Mouse (Mus musculus) embryonic facial prominence, embryonic 10.5 days (tissue): ENCODE data around the gene Fscn1. TPM values are rescaled to one million over a fixed set of nuclear protein-coding genes. Genes with fewer than 3 reads are reported as not detected.

Experiments used
- DNase-seq: peaks from one replicate; pipeline ENCODE4 v3.0.0-alpha.2; 2017; ENCODE audit warnings: low spot score
- H3K27ac ChIP-seq: fragments of 300-500 bp; sonication (generic); replicated peaks from 2 replicates; pipeline ENCODE4 v1.5.1; 2016; ENCODE audit warnings: mild to moderate bottlenecking
- H3K27me3 ChIP-seq: fragments of 300-500 bp; sonication (generic); replicated peaks from 2 replicates; pipeline ENCODE4 v1.6.1; 2016; ENCODE audit warnings: low read depth, mild to moderate bottlenecking; ENCODE audit not compliant: poor library complexity, severe bottlenecking
- H3K36me3 ChIP-seq: fragments of 300-500 bp; sonication (generic); replicated peaks from 2 replicates; pipeline ENCODE4 v1.6.1; 2016; ENCODE audit warnings: mild to moderate bottlenecking, moderate library complexity
- H3K4me1 ChIP-seq: fragments of 300-500 bp; sonication (generic); 2 replicates; pipeline ENCODE4 v1.6.1; 2016
- H3K4me3 ChIP-seq: fragments of 300-500 bp; sonication (generic); 2 replicates; pipeline ENCODE4 v1.5.1; 2016; ENCODE audit warnings: mild to moderate bottlenecking, moderate library complexity
- H3K9me3 ChIP-seq: fragments of 300-500 bp; sonication (generic); 2 replicates; pipeline ENCODE4 v1.6.1; 2016; ENCODE audit warnings: mild to moderate bottlenecking
- WGBS: fragments of 180-500 bp; shearing (Covaris S2); methylation state at CpG from one replicate; pipeline ENCODE4 v1.1.7; 2016; 5-methylcytosine and 5-hydroxymethylcytosine counted together
- polyA plus RNA-seq: library from polyadenylated mRNA; unstranded; fragments of >200 nt; fragmentation: Nextera tagmentation; extraction: Ambion mirVana; gene quantifications from 2 replicates; pipeline ENCODE4 v1.2.1, GENCODE M21; 2016

Gene Fscn1
- polyA plus RNA-seq, 1 experiment from 2014 or later: 759 TPM

DNA sequence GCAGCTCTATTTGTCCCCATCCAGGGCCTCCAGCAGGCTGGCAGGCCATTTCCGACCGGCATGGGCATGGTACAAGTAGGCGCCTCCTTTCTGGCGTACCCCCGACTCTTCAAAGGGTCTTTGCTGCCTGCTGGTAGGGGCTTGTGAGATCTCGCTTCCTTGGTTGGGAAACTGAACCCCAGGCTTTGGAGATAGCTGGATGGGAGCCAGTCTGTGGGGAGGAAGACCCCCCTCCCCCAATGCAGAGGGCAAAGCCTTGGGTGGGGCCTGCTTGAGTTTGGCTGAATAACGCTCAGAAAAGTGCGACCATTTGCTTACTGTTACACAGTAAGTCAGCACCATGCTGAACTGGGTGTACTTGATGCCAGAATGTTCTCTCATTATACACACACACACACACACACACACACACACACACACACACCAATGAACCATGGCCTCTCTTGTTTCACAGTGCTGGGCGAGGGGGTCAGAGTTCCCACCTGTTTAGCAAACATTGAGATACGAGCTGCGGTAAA lies 2.4 kb downstream of the Fscn1 start:
- 2% methylated on average over 11 of the region's 11 CpGs for WGBS
- H3K27ac ChIP-seq: peak overlapping the region; percentile 99
- no peaks in the 10 kb centered on the region for H3K9me3 ChIP-seq
- H3K27me3 ChIP-seq: peaks cover 17% of the 10 kb centered on the region
- H3K4me3 ChIP-seq: peak overlapping the region; percentile 78
- peaks cover 56% of the 10 kb centered on the region for H3K36me3 ChIP-seq
- no peak for DNase-seq
- H3K4me1 ChIP-seq: peaks cover 52% of the 10 kb centered on the region

- H3K4me1 ChIP-seq: peaks cover 52% of the 10 kb centered on the region
- DNase-seq: peak; percentile 80
- 14% methylated on average over 13 of the region's 13 CpGs for WGBS
Observed at GRCm38 (mm10) chr5:142963003-142963704, 3.0 kb downstream of the Fscn1 start.

DNA sequence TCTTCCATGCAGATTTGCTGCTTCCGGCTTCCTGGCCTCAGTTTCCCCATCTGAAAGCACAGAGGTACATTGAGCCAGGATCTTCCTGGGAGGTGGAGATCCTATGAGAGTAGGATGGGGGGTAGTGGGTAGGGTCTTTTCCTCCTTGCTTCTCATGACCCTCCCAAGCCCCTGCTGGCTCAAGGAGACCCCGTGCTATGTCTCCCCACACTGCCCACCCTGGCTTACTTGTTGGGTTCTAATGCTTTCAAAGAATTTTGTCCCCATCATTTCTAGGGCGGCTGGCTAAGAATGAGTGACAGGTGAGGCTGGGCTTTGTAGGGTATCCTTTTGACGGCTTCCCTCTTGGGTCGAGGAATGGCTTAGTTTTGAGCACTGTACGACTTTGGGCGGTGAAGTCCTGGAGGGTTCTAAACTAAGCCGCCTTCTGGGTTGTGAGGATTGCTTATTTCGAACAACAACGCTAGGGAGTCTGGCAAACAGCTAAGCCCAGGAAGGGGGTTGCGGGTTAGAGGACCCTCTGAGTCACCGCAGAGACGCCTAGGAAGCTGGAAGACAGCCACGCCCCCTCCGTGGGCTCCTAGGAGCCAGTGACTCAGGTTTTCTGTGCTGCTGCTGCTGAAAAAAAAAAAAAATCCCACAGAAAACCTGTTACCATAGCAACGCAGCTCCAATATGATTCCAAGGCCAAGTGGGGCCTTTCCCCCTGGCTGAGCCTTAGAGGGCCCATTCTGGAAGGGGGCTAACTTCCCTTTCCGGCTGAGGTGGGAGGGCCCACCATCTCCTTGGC lies 3.8 kb downstream of the Fscn1 start:
- Histone ChIP-seq H3K9me3 (no peaks in the 10 kb centered on the region), H3K27me3 (peaks cover 6% of the 10 kb centered on the region; the same call in 1 of the 2 replicates), H3K4me1 (peaks cover 50% of the 10 kb centered on the region), H3K36me3 (peaks cover 70% of the 10 kb centered on the region), H3K27ac (peak overlapping the region; percentile 99), H3K4me3 (peak overlapping the region; percentile 78)
- 68% methylated on average over 17 of the region's 17 CpGs for WGBS
- DNase-seq: peak; percentile 40

More at GRCm38 (mm10) chr5:142963003-142963704, 3.0 kb downstream of the Fscn1 start:
- Histone ChIP-seq H3K9me3 (no peaks in the 10 kb centered on the region), H3K27me3 (peaks cover 13% of the 10 kb centered on the region), H3K36me3 (peaks cover 62% of the 10 kb centered on the region), H3K4me3 (peak overlapping the region; percentile 78), H3K27ac (peak overlapping the region; percentile 99)

DNA sequence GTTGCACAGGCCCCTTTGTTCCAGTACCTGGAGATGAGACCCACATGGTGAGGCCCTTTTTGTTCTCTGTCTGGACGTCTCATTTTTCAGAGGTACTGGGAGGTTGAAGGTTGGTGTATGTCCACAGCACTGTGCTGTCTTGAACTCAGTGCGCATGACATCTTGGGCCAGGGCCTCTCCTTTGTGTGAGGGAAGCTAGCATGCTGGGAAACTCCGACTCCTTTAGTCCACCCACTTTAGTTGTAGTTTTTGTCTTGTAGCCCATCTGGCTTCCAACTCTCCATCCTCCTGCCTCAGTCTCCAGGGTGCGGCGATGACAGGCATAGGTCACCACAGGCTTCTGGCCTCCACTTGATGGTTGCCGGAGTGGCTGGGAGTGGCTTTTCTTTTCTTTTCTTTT lies 4.5 kb downstream of the Fscn1 start:
- Histone ChIP-seq H3K4me3 (peak overlapping the region; percentile 78), H3K4me1 (peaks cover 43% of the 10 kb centered on the region), H3K36me3 (peaks cover 77% of the 10 kb centered on the region), H3K27ac (peak overlapping the region; percentile 99), H3K9me3 (peaks cover 5% of the 10 kb centered on the region; the same call in 1 of the 2 replicates), H3K27me3 (no peaks in the 10 kb centered on the region)
- WGBS: 84% methylated on average over 6 of the region's 6 CpGs
- no peak for DNase-seq

GRCm38 (mm10) chr5:142968411-142968810 lies 8.3 kb downstream of the Fscn1 start:
- 95% methylated on average over 14 of the region's 14 CpGs for WGBS
- Histone ChIP-seq H3K4me3 (no peak overlapping the region), H3K9me3 (peaks cover 14% of the 10 kb centered on the region), H3K27me3 (no peaks in the 10 kb centered on the region), H3K36me3 (peaks cover 100% of the 10 kb centered on the region), H3K27ac (no peak overlapping the region), H3K4me1 (peaks cover 29% of the 10 kb centered on the region)
- DNase-seq: no peak

- WGBS: 60% methylated on average over 3 of the region's 3 CpGs
- no peaks in the 10 kb centered on the region for H3K27me3 ChIP-seq
- H3K4me3 ChIP-seq: no peak overlapping the region
- H3K4me1 ChIP-seq: peaks cover 28% of the 10 kb centered on the region
- H3K9me3 ChIP-seq: peaks cover 14% of the 10 kb centered on the region
- peaks cover 60% of the 10 kb centered on the region for H3K36me3 ChIP-seq
- no peak overlapping the region for H3K27ac ChIP-seq
- peak; percentile 41 for DNase-seq
Observed at GRCm38 (mm10) chr5:142973971-142974370, 13.8 kb downstream of the Fscn1 start.

- Histone ChIP-seq H3K27me3 (no peaks in the 10 kb centered on the region), H3K27ac (peak overlapping the region; percentile 73), H3K36me3 (peaks cover 53% of the 10 kb centered on the region), H3K4me3 (no peak overlapping the region), H3K4me1 (peaks cover 28% of the 10 kb centered on the region), H3K9me3 (peaks cover 9% of the 10 kb centered on the region)
- 22% methylated on average over 18 of the region's 18 CpGs for WGBS
- DNase-seq: peak; percentile 70
Observed at GRCm38 (mm10) chr5:142974598-142975121, 14.5 kb downstream of the Fscn1 start.

DNA sequence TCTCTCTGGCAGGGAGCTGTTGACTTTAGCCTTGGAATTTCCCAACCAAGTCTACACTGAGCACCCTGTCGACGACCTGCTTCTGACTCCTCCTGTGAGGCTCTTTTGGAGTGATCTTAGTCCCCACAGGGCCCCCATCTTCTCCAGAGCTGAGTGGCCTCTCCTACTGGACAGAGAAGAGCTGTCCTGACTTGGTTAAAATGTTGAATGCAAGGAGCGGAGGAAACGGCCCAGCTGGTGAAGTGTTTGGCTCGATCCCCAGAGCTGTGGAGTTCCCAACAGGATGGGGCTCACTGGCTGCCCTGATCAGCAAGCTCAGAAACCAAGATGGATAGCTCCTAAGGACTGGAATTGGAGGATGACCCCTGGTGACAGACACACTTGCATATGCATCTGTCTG lies 16.4 kb downstream of the Fscn1 start:
- no peak overlapping the region for H3K4me3 ChIP-seq
- WGBS: 77% methylated on average over 5 of the region's 5 CpGs

GRCm38 (mm10) chr5:142982046-142982801 lies 22.1 kb downstream of the Fscn1 start:
- Histone ChIP-seq H3K9me3 (peaks cover 1% of the 10 kb centered on the region; the same call in 1 of the 2 replicates), H3K4me3 (no peak overlapping the region), H3K27ac (peak overlapping the region; percentile 72), H3K36me3 (no peaks in the 10 kb centered on the region), H3K27me3 (no peaks in the 10 kb centered on the region), H3K4me1 (peaks cover 10% of the 10 kb centered on the region)
- DNase-seq: no peak
- WGBS: 81% methylated on average over 16 of the region's 16 CpGs

More for the DNA sequence above, 16.4 kb downstream of the Fscn1 start:
- H3K4me1 ChIP-seq: peaks cover 28% of the 10 kb centered on the region
- no peak overlapping the region for H3K27ac ChIP-seq
- peaks cover 34% of the 10 kb centered on the region for H3K36me3 ChIP-seq
- H3K27me3 ChIP-seq: no peaks in the 10 kb centered on the region
- no peaks in the 10 kb centered on the region for H3K9me3 ChIP-seq
- no peak for DNase-seq

DNA sequence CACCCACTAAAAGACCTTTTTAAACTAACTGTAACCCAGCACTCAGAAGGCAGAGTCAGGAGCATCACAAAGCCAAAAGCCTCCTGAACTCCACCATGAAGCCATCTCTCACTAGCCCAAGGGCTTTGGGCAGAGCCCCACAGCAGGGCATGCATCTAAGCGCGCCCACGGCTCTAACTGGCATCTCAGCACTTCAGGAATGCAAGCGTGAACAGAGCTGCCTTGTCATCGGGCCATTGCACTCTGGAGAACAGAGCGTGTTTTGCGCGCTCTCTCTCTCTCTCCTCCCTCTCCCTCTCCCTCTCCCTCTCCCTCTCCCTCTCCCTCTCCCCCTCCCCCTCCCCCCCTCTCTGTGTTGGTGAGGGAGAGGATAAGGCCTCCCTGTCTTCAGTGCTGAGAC lies 23.0 kb downstream of the Fscn1 start:
- H3K4me3 ChIP-seq: no peak overlapping the region

GRCm38 (mm10) chr5:142984271-142984670 lies 24.1 kb downstream of the Fscn1 start:
- Histone ChIP-seq H3K36me3 (no peaks in the 10 kb centered on the region), H3K27me3 (no peaks in the 10 kb centered on the region), H3K4me3 (no peak overlapping the region), H3K4me1 (peaks cover 3% of the 10 kb centered on the region; the same call in 1 of the 2 replicates), H3K9me3 (peaks cover 3% of the 10 kb centered on the region; the same call in 1 of the 2 replicates), H3K27ac (no peak overlapping the region)
- WGBS: 95% methylated on average over 10 of the region's 10 CpGs
- DNase-seq: no peak

More for the DNA sequence above, 23.0 kb downstream of the Fscn1 start:
- no peak for DNase-seq
- Histone ChIP-seq H3K9me3 (peaks cover 3% of the 10 kb centered on the region; the same call in 1 of the 2 replicates), H3K27ac (no peak overlapping the region), H3K4me1 (peaks cover 3% of the 10 kb centered on the region; the same call in 1 of the 2 replicates), H3K27me3 (no peaks in the 10 kb centered on the region), H3K36me3 (no peaks in the 10 kb centered on the region)
- 71% methylated on average over 8 of the region's 8 CpGs for WGBS

DNA sequence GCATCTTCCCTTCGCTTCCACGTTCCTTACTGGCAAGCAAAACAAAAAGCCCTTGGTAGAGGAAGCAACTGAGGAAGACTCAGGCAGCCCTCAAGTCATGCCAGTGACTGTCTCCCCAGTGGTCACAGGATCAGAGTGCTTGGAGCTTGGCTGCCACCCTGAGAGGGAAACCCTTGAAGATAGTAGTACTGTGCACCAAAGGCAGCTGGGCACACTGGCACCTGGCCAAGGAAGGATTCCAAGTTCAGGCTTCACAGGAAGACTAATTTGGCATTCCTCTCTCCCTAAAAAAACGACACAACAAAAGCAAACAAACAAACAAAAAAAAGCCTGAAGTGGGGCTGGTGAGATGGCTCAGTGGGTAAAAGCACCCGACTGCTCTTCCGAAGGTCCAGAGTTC lies 28.4 kb downstream of the Fscn1 start:
- Histone ChIP-seq H3K27ac (no peak overlapping the region), H3K9me3 (peaks cover 3% of the 10 kb centered on the region; the same call in 1 of the 2 replicates), H3K4me3 (no peak overlapping the region), H3K27me3 (no peaks in the 10 kb centered on the region), H3K4me1 (no peaks in the 10 kb centered on the region), H3K36me3 (peaks cover 39% of the 10 kb centered on the region)
- DNase-seq: no peak
- 86% methylated on average over 5 of the region's 5 CpGs for WGBS
